Mouse (Mus musculus): ENCODE data around the gene Rbx1. TPM values are rescaled to one million over a fixed set of nuclear protein-coding genes. Genes with fewer than 3 reads are reported as not detected.

Gene Rbx1
- polyA plus RNA-seq (2012; rRNA removed) = 246 and 269 TPM in 2 replicates

GRCm38 (mm10) chr15:81465901-81466737, at the start of gene Rbx1:
Gene Rbx1, plus strand, starts transcription at chr15:81466296.

Other genes starting within 250 kb of the Rbx1 start
- gene Mchr1, start 230.8 kb upstream of the Rbx1 start, polyA plus RNA-seq (2012; rRNA removed) = 2.0 and 2.4 TPM in 2 replicates
- gene Slc25a17, start 105.5 kb upstream of the Rbx1 start, polyA plus RNA-seq (2012; rRNA removed) = 95.3 and 103 TPM in 2 replicates
- 80.8 and 83.2 TPM in 2 replicates for gene St13, start 66.2 kb upstream of the Rbx1 start, polyA plus RNA-seq (2012; rRNA removed)
- 7.5 and 8.5 TPM in 2 replicates for gene Xpnpep3, start 66.2 kb upstream of the Rbx1 start, polyA plus RNA-seq (2012; rRNA removed)
- gene Dnajb7, start 58.0 kb upstream of the Rbx1 start, polyA plus RNA-seq (2012; rRNA removed) = 0.05 TPM in 1 of 2 replicates, not detected in the other
- gene Ep300, start 119.1 kb downstream of the Rbx1 start, polyA plus RNA-seq (2012; rRNA removed) = 49.7 and 53.4 TPM in 2 replicates
- 23.5 and 25.4 TPM in 2 replicates for gene L3mbtl2, start 197.6 kb downstream of the Rbx1 start, polyA plus RNA-seq (2012; rRNA removed)
- 10.6 and 21.3 TPM in 2 replicates for gene Chadl, start 231.0 kb downstream of the Rbx1 start, polyA plus RNA-seq (2012; rRNA removed)